In the genomic region with DNA sequence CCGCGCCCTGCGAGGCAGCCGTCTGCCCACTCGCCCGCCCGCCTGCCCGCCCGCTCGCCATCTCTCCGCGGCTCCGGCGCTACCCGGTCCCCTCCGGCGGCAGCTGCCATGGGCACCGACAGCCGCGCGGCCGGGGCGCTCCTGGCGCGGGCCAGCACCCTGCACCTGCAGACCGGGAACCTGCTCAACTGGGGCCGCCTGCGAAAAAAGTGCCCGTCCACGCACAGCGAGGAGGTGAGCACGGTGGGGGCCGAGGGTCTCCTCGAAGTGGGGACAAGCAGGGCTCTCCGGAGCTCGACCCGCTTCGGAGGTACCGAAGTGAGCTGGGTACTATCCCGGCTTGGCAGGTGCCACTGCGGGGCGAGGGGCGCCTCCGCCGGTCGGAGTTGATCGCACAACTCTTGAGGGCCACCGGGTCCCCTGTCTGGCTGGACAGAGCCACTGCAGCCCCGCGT, we compare ENCODE assay signal across 8 mouse cellular contexts. TPM values are rescaled to one million over a fixed set of nuclear protein-coding genes. Genes with fewer than 3 reads are reported as not detected.
A peak's percentile ranks its signal among the peaks of the same experiment; 100 is the strongest.
DNase-seq lines count a peak whose midpoint lies in the region; ATAC-seq and TF ChIP-seq lines count a peak whose summit lies in the region.

No protein-coding gene starts in this region.

- WGBS in limb, embryonic 14.5 days = under 1% methylated on average over 35 of the region's 50 CpGs
- WGBS in midbrain, embryonic 13.5 days = 1% methylated on average over 37 of the region's 50 CpGs
- under 1% methylated on average over 45 of the region's 50 CpGs for whole genome bisulfite sequencing in stomach, embryonic 14.5 days

- peak overlapping the region; percentile 76 for H3K4me2 ChIP-seq in limb, embryonic 14.5 days (replicated peaks; ENCODE audit: low read depth, low read length, severe bottlenecking)
- peak overlapping the region; percentile 62 for H3K4me2 ChIP-seq in midbrain, embryonic 13.5 days (replicated peaks)
- peak overlapping the region; percentile 84 for H3K4me2 ChIP-seq in stomach, embryonic 14.5 days (replicated peaks; ENCODE audit: low read depth, low read length)

- peak overlapping the region; percentile 90 for H3K27ac ChIP-seq in gastrocnemius, adult 2 months
- peak overlapping the region; percentile 72 for H3K27ac ChIP-seq in limb, embryonic 14.5 days (replicated peaks; ENCODE audit: low read depth, low read length)
- peak overlapping the region; percentile 93 for H3K27ac ChIP-seq in midbrain, embryonic 13.5 days
- H3K27ac ChIP-seq in stomach, embryonic 14.5 days (ENCODE audit: low read length) = peak overlapping the region; percentile 82

- peak overlapping the region; percentile 82 for H3K9ac ChIP-seq in limb, embryonic 14.5 days (ENCODE audit: low read depth, low read length, severe bottlenecking)
- H3K9ac ChIP-seq in midbrain, embryonic 13.5 days (replicated peaks) = peak overlapping the region; percentile 92
- peak overlapping the region; percentile 60 for H3K9ac ChIP-seq in stomach, embryonic 14.5 days (replicated peaks; ENCODE audit: low read depth, low read length)

- peaks cover 12% of the 10 kb centered on the region for H3K4me1 ChIP-seq in limb, embryonic 14.5 days (ENCODE audit: control insufficient read depth, insufficient read depth, low read length)
- H3K4me1 ChIP-seq in midbrain, embryonic 13.5 days (replicated peaks) = peaks cover 19% of the 10 kb centered on the region
- peaks cover 16% of the 10 kb centered on the region for H3K4me1 ChIP-seq in stomach, embryonic 14.5 days (ENCODE audit: control insufficient read depth, insufficient read depth, low read length)

- no peak for TF ChIP-seq POLR2A in limb, embryonic 14.5 days (IDR thresholded peaks at IDR 0.05; ENCODE audit: borderline replicate concordance, extremely low read depth, insufficient read depth, insufficient read length)

- no peaks in the 10 kb centered on the region for H3K36me3 ChIP-seq in limb, embryonic 14.5 days (ENCODE audit: control insufficient read depth, insufficient read depth, low read length)
- no peaks in the 10 kb centered on the region for H3K36me3 ChIP-seq in midbrain, embryonic 13.5 days
- H3K36me3 ChIP-seq in stomach, embryonic 14.5 days (ENCODE audit: control insufficient read depth, insufficient read depth, low read length) = no peaks in the 10 kb centered on the region

- no peaks in the 10 kb centered on the region for H3K27me3 ChIP-seq in limb, embryonic 14.5 days (ENCODE audit: control insufficient read depth, insufficient read depth, low read length)
- H3K27me3 ChIP-seq in midbrain, embryonic 13.5 days = no peaks in the 10 kb centered on the region
- H3K27me3 ChIP-seq in stomach, embryonic 14.5 days (ENCODE audit: control insufficient read depth, insufficient read depth, low read length) = no peaks in the 10 kb centered on the region

- intact Hi-C loops in gastrocnemius, adult 2 months (cut with DNase I) = loop anchor here (5.0 kb wide), 1 partner anchor 46 kb away; a partner anchor contains a TSS

- no peaks in the 10 kb centered on the region for H3K9me3 ChIP-seq in limb, embryonic 14.5 days (ENCODE audit: control insufficient read depth, low read length)
- no peaks in the 10 kb centered on the region for H3K9me3 ChIP-seq in midbrain, embryonic 13.5 days
- no peaks in the 10 kb centered on the region for H3K9me3 ChIP-seq in stomach, embryonic 14.5 days (ENCODE audit: control insufficient read depth, low read depth, low read length)

- peak; percentile 38 for TF ChIP-seq CTCF in gastrocnemius, adult 2 months (IDR thresholded peaks at IDR 0.05)

- peak; percentile 20 to 65 for DNase-seq in urinary bladder, adult 18-20 months (ENCODE audit: low spot score in 2 of 2)
- DNase-seq in urinary bladder, adult 2 months (ENCODE audit: low spot score) = no peak
- DNase-seq in gastrocnemius, adult 2 months = peak; percentile 72
- DNase-seq in induced T-regulatory cell, adult 2 months (ENCODE audit: low read depth) = peak; percentile 62
- DNase-seq in limb, embryonic 14.5 days (ENCODE audit: low spot score) = peak; percentile 41

- ATAC-seq in common myeloid progenitor, adult 5-6 weeks (replicated peaks; ENCODE audit: low read depth, poor library complexity, severe bottlenecking) = peak; percentile 23
- peak; percentile 17 for ATAC-seq in limb, embryonic 14.5 days (ENCODE audit: low FRiP score, low read depth)
- ATAC-seq in midbrain, embryonic 13.5 days = peak; percentile 75
- ATAC-seq in stomach, embryonic 14.5 days (ENCODE audit: insufficient number of reproducible peaks, insufficient read depth, low FRiP score, low read depth) = peak; percentile 35

- H3K4me3 ChIP-seq in gastrocnemius, adult 2 months = peak overlapping the region; percentile 79
- peak overlapping the region; percentile 89 for H3K4me3 ChIP-seq in limb, embryonic 14.5 days (replicated peaks; ENCODE audit: low read length)
- peak overlapping the region; percentile 81 for H3K4me3 ChIP-seq in midbrain, embryonic 13.5 days (replicated peaks)
- peak overlapping the region; percentile 74 for H3K4me3 ChIP-seq in stomach, embryonic 14.5 days (ENCODE audit: low read depth, low read length)

RNA-seq across cellular contexts. Expression of a gene that starts 0.5 kb away (rescaled TPM):
- 84.0 and 84.1 TPM in 2 replicates for polyA plus RNA-seq in urinary bladder, adult 2 months (2012; rRNA removed)
- total RNA-seq in common myeloid progenitor, adult 5-6 weeks (2017) = 94.7 and 97.4 TPM in 2 replicates
- total RNA-seq in gastrocnemius, adult 2 months (2021) = 10 to 100 TPM; 34.3 to 48.7 TPM
- polyA plus RNA-seq in limb, embryonic 14.5 days (2012; rRNA removed) = 26.6 and 30.4 TPM in 2 replicates
- 58.4 TPM in 2 replicates for polyA plus RNA-seq in limb, embryonic 14.5 days (2014; fragmentation: Nextera tagmentation; extraction: Ambion mirVana)
- 39.7 and 45.2 TPM in 2 replicates for polyA plus RNA-seq in midbrain, embryonic 13.5 days (2015; fragmentation: Nextera tagmentation; extraction: Ambion mirVana)
- polyA plus RNA-seq in stomach, embryonic 14.5 days (2014; fragmentation: Nextera tagmentation; extraction: Ambion mirVana) = 60.5 and 66.8 TPM in 2 replicates

RNA-seq across cellular contexts. Expression of a gene that starts 28.3 kb away (rescaled TPM):
- polyA plus RNA-seq in urinary bladder, adult 2 months (2012; rRNA removed) = 32.1 and 33.5 TPM in 2 replicates
- total RNA-seq in common myeloid progenitor, adult 5-6 weeks (2017) = 169 and 179 TPM in 2 replicates
- 10 to 100 TPM; 24.9 to 33.9 TPM for total RNA-seq in gastrocnemius, adult 2 months (2021)
- polyA plus RNA-seq in limb, embryonic 14.5 days (2012; rRNA removed) = 22.8 and 41.7 TPM in 2 replicates
- 62.4 and 66.3 TPM in 2 replicates for polyA plus RNA-seq in limb, embryonic 14.5 days (2014; fragmentation: Nextera tagmentation; extraction: Ambion mirVana)
- 62.9 and 68.4 TPM in 2 replicates for polyA plus RNA-seq in midbrain, embryonic 13.5 days (2015; fragmentation: Nextera tagmentation; extraction: Ambion mirVana)
- 72.3 and 77.6 TPM in 2 replicates for polyA plus RNA-seq in stomach, embryonic 14.5 days (2014; fragmentation: Nextera tagmentation; extraction: Ambion mirVana)

RNA-seq across cellular contexts. Expression of a gene that starts 48.0 kb away (rescaled TPM):
- 33.1 and 40.3 TPM in 2 replicates for polyA plus RNA-seq in urinary bladder, adult 2 months (2012; rRNA removed)
- 0.97 and 1.0 TPM in 2 replicates for total RNA-seq in common myeloid progenitor, adult 5-6 weeks (2017)
- 1 to 10 TPM; 4.9 to 5.2 TPM for total RNA-seq in gastrocnemius, adult 2 months (2021)
- 7.8 and 13.2 TPM in 2 replicates for polyA plus RNA-seq in limb, embryonic 14.5 days (2012; rRNA removed)
- 7.9 TPM in 2 replicates for polyA plus RNA-seq in limb, embryonic 14.5 days (2014; fragmentation: Nextera tagmentation; extraction: Ambion mirVana)
- 8.0 and 8.9 TPM in 2 replicates for polyA plus RNA-seq in midbrain, embryonic 13.5 days (2015; fragmentation: Nextera tagmentation; extraction: Ambion mirVana)
- polyA plus RNA-seq in stomach, embryonic 14.5 days (2014; fragmentation: Nextera tagmentation; extraction: Ambion mirVana) = 11.3 and 12.7 TPM in 2 replicates

Comparison
In these comparisons a context has a peak if more than half of its experiments do, and no peak if none do; other contexts are left out.
1. ATAC-seq: peak in every context shown above with its lines; median percentile 75 in midbrain, embryonic 13.5 days; 35 in stomach, embryonic 14.5 days; 23 in common myeloid progenitor, adult 5-6 weeks; 17 in limb, embryonic 14.5 days.